Mouse (Mus musculus) heart, postnatal 10 days (tissue): ENCODE measurements around the gene Ttll11. TPM values are rescaled to one million over a fixed set of nuclear protein-coding genes. Genes with fewer than 3 reads are reported as not detected.
A peak's percentile ranks its signal among the peaks of the same experiment; 100 is the strongest.

ENCODE experiments used
- DNase-seq, 2 experiments: peaks; one replicate each; pipeline ENCODE4 v3.0.0; 2021
- intact Hi-C: fragments of 180-260 bp; cut with DNase I; formaldehyde crosslinking; loops from one replicate; pipeline ENCODE4 v1.15.1; 2025
- total RNA-seq, 2 experiments: library from RNA; stranded (reverse); gene quantifications; 2 replicates each; pipeline ENCODE4 v1.2.3; 2021

The Ttll11 gene
- total RNA-seq, 2 experiments from 2014 or later = 1.8 to 2.5 TPM

- no peak for DNase-seq
- intact Hi-C loops = no loop called here
Measured at GRCm38 (mm10) chr2:35859708-35860393, 119.9 kb downstream of the Ttll11 start.

- DNase-seq = no peak
- intact Hi-C loops = no loop called here
Measured at GRCm38 (mm10) chr2:35858281-35858680, 121.4 kb downstream of the Ttll11 start.

DNA sequence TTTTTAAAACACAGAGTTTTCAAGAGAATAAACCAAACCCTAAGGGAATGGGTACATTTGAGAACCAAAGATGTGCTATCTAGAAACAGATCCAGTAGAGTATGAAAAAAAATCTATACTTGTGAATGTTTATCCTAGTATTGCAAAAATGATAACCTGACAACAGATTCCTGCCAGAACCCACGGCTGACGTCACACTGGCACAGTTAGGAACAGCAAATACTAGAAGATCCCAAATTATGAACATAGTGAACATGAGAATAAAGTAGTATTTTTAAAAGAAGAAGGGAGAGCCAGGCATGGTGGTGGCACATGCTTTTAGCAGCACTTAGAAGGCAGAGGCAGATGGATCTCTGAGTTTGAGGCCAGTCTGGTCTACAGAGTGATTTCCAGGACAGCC, 122.8 kb downstream of the Ttll11 start:
- intact Hi-C loops = no loop called here

DNA sequence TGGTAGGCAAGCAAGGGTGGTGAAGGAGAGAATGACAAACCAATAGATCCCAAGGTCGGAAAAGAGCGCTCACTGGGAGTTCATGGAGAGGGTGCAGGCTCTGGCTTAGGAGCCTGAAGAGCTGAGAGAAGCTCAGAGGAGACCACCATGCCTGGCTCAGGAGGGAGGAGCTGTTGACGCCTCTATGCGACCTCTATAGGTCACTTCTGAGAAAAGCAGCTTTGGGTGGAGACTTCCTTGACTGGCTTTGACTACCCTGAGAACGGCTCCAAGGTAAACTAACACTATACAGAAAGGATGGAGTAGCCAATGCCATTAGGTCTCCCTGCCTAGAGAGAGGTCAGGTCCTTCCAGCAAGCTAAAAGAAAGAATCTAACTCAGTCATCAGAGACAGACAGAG, 124.8 kb downstream of the Ttll11 start:
- no peak for DNase-seq
- intact Hi-C loops = no loop called here

More for the DNA sequence above, 122.8 kb downstream of the Ttll11 start:
- no peak for DNase-seq

- DNase-seq = no peak
- intact Hi-C loops = no loop called here
Measured at GRCm38 (mm10) chr2:35852971-35853370, 126.7 kb downstream of the Ttll11 start.

GRCm38 (mm10) chr2:35852164-35852509, 127.6 kb downstream of the Ttll11 start:
- intact Hi-C loops = no loop called here
- DNase-seq = no peak

DNA sequence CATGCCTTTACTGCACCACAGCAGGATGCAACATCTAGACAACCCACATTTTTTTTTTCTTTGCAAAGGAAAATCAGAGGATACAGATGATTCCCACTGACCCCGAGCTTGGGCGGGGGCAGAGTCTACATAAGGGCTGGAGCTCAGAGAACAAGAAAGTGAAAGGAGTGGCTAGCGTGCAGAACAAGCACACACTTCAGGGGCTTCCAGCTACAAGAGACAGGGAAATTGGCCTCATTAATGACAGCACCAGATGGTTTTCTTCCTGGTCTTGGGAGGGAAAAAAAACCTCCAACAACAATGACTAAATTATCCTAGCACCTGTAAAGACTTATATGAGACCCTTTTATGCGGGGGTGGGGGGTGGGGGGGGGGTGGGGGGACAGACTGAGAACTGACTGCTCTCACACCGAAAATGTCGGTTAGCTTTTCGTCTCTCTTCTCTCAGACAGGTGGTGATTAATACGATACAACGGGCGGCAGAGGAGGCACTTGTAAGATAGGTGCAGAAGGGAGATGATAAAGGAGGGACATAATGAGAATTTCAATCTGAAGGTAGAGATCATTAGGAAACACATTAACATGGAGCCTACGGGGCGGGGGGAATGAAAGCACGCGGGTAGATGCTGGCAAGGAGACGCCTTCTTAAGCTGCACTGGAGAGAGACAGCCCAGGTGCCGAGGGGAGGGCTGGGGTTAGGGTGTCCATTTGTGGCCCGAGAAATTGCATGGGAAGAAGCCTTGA, 128.1 kb downstream of the Ttll11 start:
- intact Hi-C loops = no loop called here
- DNase-seq = peak; percentile 21 to 41

- intact Hi-C loops = no loop called here
- DNase-seq = no peak
Measured at GRCm38 (mm10) chr2:35849632-35850230, 130.0 kb downstream of the Ttll11 start.

GRCm38 (mm10) chr2:35845611-35846504, 133.9 kb downstream of the Ttll11 start:
- intact Hi-C loops = no loop called here
- DNase-seq = no peak

- DNase-seq = no peak
- intact Hi-C loops = no loop called here
Measured at GRCm38 (mm10) chr2:35843896-35844690, 135.6 kb downstream of the Ttll11 start.

GRCm38 (mm10) chr2:35842780-35843474, 136.8 kb downstream of the Ttll11 start:
- DNase-seq = no peak
- intact Hi-C loops = no loop called here

DNA sequence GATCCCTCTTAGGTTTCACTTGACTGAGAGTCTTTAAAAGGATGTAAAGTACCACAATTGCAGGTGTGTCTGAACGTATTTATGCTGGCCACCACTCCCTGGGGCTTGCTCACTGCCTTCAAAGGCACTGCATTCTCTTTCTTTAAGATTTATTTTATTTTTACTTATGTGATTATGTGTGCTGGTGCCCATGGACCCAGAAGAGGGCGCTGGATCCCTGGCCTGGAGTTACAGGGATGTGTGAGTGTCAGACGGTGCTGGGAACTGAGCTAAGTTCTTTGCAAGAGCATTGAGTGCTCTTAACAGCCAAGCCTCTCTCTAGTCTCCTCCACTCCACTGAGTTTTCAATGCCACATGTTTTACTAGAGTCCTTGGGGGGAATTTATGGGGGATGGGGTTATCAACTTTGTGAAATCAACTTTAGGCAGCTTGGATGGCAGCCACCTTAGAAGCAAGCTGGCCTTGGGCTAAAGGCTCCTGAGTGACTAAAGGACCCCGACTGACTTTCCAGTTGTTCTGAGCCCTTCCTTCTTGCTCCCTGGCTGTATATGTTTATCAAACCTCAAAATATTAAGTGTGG, 137.8 kb downstream of the Ttll11 start:
- intact Hi-C loops = no loop called here
- no peak for DNase-seq

- intact Hi-C loops = no loop called here
- no peak for DNase-seq
Measured at GRCm38 (mm10) chr2:35840956-35841816, 138.5 kb downstream of the Ttll11 start.

DNA sequence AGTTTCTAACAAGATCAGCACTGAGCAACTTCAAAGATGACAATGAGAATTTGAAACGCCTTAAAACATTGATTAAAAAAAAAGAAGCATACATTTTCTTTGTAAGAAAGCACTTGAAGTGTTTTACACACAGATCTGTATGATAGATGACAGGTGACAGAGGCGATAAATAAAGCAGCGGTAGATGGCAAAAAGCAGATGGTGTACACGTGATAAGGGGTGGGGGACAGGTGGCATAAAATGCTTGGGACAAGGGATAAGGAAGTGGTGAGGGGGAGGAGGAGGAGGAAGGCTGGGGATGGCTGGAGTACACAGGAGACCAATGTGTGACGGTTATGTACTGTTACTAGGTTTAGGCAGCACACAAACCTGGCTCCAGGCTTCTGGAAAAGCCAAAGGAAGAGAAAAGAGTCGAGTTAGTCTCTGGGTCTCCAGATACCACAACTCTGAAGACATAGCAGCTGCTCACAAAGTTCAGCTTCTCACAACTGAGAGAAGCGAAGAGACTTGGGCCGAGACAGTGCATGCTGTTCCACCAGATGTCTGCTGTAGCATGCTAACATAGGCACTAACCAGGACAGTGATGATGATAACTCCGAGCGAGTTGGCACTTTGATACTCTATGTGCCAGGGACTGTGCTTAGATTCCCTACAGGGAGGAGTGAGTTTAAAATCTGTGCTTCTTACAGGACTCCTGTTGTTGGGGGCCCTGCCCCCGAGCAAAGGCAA, 140.8 kb downstream of the Ttll11 start:
- no peak for DNase-seq
- intact Hi-C loops = no loop called here

GRCm38 (mm10) chr2:35834198-35834913, 145.4 kb downstream of the Ttll11 start:
- no peak for DNase-seq
- intact Hi-C loops = no loop called here

- intact Hi-C loops = no loop called here
- DNase-seq = no peak
Measured at GRCm38 (mm10) chr2:35833546-35833945, 146.2 kb downstream of the Ttll11 start.
